Mouse (Mus musculus): ENCODE measurements around the gene Pim2.
"Not testable (repeated sequence)": the region's sequence is repeated elsewhere in the genome, so short reads cannot be mapped to it uniquely, and the experiment has no call there.

Gene Pim2

DNA sequence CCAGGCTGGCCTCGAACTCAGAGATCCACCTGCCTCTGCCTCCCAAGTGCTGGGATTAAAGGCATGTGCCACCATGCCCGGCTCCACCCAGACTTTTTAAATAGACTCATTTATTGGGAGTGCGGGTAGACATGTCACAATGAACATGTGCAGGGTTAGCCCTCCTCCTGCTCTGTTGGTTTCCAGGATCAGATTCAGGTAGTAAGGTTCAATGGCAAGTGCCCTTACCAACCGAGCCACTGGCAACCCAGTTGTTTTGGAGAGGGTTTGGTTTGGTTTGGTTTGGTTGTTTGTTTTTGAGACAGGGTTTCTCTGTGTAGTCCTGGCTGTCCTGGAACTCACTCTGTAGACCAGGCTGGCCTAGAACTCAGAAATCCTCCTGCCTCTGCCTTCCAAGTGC is 31.2 kb downstream of the Pim2 start, which contains the start of gene Gm10490:
Gene Gm10490, plus strand, starts transcription at position 301 of the 400 bp plus-strand sequence.
- DNase-seq, result not testable (repeated sequence)

- DNase-seq, result no peak
Measured at GRCm38 (mm10) chrX:7910473-7910872, 32.4 kb downstream of the Pim2 start.

DNA sequence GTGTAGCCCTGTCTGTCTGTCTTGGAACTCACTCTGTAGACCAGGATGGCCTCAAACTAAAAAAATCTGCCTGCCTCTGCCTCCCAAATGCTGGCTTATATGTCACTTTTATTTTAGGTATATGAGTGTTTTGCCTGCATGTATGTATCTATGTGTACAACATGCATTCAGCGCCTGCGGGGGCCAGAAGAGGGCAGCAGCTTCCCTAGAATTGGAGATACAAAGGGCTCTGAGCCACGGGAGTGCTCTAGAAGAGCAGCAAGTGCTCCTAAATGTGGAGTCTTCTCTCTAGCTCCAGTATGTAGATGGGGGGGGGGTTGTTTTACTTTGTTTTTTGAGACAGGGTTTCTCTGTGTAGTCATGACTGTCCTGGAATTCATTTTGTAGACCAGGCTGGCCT is 37.6 kb downstream of the Pim2 start:
- peak; percentile 18 for DNase-seq

DNA sequence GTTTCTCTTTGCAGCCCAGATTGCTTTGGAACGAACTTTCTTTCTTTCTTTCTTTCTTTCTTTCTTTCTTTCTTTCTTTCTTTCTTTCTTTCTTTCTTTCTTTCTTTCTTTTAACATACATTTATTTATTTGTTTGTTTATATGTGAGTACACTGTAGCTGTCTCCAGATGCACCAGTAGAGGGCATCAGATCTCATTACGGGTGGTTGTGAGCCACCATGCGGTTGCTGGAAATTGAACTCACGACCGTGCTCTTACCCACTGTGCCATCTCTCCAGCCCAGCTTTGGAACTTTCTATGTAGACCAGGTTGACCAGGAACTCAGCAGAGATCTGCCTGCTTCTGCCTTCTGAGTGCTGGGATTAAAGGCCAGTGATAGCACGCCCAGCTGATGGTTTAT is 39.9 kb downstream of the Pim2 start:
- not testable (repeated sequence) for DNase-seq

DNA sequence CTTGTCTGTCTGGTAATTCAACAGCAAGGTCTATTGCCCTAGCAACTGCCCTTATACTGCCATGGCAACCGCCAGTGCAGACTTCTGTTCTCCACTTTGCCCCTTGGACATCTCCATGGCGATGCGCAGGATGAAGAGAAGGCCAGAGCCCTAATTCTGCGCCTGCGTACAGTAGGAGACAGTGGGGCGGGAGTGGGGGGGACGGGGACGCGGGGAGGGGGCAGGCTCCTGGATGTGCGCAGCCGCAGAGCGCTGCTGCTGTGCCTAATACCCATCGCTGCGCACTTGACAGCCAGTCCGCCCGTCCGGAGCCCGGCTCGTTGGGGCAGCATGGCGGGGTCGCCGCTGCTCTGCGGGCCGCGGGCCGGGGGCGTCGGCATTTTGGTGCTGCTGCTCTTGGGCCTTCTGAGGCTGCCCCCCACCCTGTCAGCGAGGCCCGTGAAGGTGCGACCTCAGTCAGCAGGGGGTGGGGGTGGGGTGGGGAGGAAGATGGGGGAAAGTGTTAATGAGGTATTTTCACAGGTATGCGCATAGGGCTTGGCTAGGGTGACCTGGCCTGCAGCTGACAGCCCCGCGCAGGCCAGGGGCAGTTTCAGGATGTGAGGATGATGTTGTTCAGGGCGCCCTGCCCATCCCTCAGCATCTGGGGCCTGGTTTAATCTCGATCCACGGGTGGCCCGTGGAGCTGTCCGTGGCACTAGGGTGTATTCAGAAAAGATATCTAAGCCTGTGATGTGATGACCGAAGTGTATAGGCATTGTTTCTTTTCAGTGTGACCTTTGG is 41.7 kb downstream of the Pim2 start, which contains the start of gene Pcsk1n:
Gene Pcsk1n, plus strand, starts transcription at position 222 of the 783 bp plus-strand sequence.
- DNase-seq, result no peak

GRCm38 (mm10) chrX:7922032-7922431 is 44.0 kb downstream of the Pim2 start:
- no peak for DNase-seq

DNA sequence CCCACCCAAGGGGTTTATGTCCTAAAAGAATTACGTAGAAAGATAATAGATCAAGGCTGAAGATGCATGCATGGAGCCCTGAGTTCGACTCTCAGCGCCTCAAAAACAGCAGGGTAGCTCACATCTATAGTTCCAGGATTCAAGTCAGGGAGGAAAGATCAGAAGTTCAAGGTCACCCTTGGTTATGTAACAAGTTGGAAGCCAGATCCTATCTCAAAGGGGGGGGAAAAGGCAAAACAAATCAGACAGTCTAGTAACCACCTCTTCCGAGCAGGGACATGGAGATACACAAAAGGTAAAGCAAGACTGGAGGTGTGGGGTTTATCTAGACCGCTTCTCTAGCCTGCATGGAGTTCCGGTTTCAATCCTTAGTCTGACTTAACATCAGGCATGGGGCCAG is 48.2 kb downstream of the Pim2 start:
- no peak for DNase-seq

DNA sequence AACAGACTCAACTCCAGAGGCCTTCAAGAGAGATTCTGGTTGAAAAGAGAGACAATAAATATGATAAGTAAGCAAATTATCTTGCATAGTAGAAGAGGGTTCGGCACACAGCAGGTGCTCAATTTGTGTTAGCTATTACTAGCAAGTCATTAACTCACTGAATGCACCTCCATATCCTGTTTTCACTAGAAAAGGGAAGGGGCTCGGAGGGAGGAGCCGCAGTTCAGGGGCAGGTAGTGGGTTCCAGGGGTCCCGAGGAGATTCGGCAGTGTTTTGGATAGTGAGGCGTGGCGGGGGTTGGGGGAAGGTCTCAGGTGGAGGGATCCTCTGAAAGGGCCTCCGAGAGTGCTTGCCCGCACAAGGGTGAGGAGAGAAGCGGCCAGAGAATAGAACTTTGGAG is 49.1 kb downstream of the Pim2 start:
- DNase-seq, result no peak

GRCm38 (mm10) chrX:7928270-7928790 is 50.3 kb downstream of the Pim2 start, which contains the start of gene Eras:
TSS of gene Eras (minus strand) at chrX:7928607.
- no peak for DNase-seq

All from lung, postnatal 14 days (tissue).